Mouse (Mus musculus): ENCODE data around the gene Myh9. TPM values are rescaled to one million over a fixed set of nuclear protein-coding genes. Genes with fewer than 3 reads are reported as not detected.
A peak's percentile ranks its signal among the peaks of the same experiment; 100 is the strongest.

The Myh9 gene
- polyA plus RNA-seq, 1 experiment from 2014 or later: 32.9 TPM

DNA sequence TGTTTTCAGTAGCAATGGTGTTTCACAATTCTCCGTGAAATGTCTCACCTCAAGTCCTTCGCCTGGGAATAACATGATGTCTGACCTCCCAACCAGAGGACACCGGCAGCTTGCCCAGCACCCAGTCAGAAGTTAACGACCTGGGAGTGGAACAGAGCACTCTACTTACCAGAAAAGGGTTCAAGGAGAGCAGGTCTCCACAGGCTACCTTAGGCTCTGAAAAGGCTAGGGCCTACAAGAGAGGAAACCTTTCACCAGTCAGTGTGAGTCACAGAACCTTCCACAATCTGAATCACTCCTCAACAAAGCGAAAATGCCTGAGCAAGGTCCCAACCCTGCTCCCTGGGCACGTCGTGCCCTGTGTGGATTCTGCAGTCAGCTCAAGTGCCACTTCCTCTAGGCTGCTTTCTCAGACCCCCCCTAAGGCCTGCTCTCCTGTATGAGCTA is 9.5 kb downstream of the Myh9 start:
- Histone ChIP-seq H3K4me1 (replicated peaks; ENCODE audit: control insufficient read depth, insufficient read depth) (peaks cover 45% of the 10 kb centered on the region), H3K27ac (replicated peaks) (peak overlapping the region; percentile 84), H3K4me3 (ENCODE audit: low read depth, low read length) (no peak overlapping the region), H3K9ac (ENCODE audit: low read length) (no peak overlapping the region), H3K27me3 (ENCODE audit: control insufficient read depth, insufficient read depth, low read length) (no peaks in the 10 kb centered on the region), H3K36me3 (ENCODE audit: control insufficient read depth, insufficient read depth, low read length) (0 out of 2 replicates have a peak, but pooled peaks cover 3% of the 10 kb centered on the region), H3K9me3 (ENCODE audit: control insufficient read depth, low read length) (no peaks in the 10 kb centered on the region), H3K4me2 (replicated peaks; ENCODE audit: low read depth) (no peak overlapping the region)
- ATAC-seq (ENCODE audit: low FRiP score, low TSS enrichment) (peak; percentile 71), DNase-seq (ENCODE audit: low spot score) (peak; percentile 59)
- TF ChIP-seq EP300 (optimal IDR thresholded peaks at IDR 0.05): no peak
- TF ChIP-seq CTCF (IDR thresholded peaks at IDR 0.05; ENCODE audit: low read depth): no peak
- 46% methylated on average over 7 of the region's 7 CpGs for WGBS

DNA sequence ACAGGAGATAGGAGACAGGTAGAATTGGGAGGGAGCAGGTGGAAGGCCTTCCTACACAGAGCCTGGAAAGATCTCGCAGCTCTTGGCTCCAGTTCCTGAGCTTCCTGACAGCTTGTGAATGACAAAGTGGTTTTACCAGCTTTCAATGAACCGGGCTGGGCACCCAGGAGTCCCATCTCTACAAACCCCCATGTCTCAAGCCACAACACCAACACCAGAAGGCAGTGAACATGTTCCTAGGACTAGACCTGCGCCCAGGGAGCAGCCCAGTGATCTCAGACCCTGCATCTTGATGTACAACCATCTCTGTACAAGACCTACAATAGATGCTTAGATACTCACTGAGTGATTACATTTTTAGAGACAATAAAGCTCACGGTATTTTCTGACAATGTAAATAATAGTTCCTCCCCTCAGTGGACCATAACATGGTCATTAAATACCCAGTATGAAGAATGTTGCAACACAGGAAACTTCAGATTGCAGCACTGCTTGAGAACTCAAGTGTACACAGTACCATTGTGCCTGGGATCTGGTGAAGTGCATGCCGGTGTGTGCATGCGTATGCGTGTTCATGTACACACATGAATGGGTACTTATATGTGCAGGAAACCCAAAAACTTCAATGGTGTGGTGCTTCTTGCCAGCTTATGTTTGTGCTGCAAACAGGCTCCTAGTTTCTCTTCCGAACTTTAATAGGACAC is 10.1 kb downstream of the Myh9 start:
- ATAC-seq (ENCODE audit: low FRiP score, low TSS enrichment) (no peak), DNase-seq (ENCODE audit: low spot score) (no peak)
- Histone ChIP-seq H3K9me3 (ENCODE audit: control insufficient read depth, low read length) (no peaks in the 10 kb centered on the region), H3K4me3 (ENCODE audit: low read depth, low read length) (no peak overlapping the region), H3K4me2 (replicated peaks; ENCODE audit: low read depth) (0 out of 2 replicates have a peak overlapping the region, but pooled peaks have one; percentile 3), H3K4me1 (replicated peaks; ENCODE audit: control insufficient read depth, insufficient read depth) (peaks cover 39% of the 10 kb centered on the region), H3K27ac (replicated peaks) (peak overlapping the region; percentile 84), H3K36me3 (ENCODE audit: control insufficient read depth, insufficient read depth, low read length) (0 out of 2 replicates have a peak, but pooled peaks cover 3% of the 10 kb centered on the region), H3K9ac (ENCODE audit: low read length) (no peak overlapping the region), H3K27me3 (ENCODE audit: control insufficient read depth, insufficient read depth, low read length) (no peaks in the 10 kb centered on the region)
- TF ChIP-seq EP300 (optimal IDR thresholded peaks at IDR 0.05): no peak
- TF ChIP-seq CTCF (IDR thresholded peaks at IDR 0.05; ENCODE audit: low read depth): no peak
- WGBS: 46% methylated on average over 8 of the region's 8 CpGs

DNA sequence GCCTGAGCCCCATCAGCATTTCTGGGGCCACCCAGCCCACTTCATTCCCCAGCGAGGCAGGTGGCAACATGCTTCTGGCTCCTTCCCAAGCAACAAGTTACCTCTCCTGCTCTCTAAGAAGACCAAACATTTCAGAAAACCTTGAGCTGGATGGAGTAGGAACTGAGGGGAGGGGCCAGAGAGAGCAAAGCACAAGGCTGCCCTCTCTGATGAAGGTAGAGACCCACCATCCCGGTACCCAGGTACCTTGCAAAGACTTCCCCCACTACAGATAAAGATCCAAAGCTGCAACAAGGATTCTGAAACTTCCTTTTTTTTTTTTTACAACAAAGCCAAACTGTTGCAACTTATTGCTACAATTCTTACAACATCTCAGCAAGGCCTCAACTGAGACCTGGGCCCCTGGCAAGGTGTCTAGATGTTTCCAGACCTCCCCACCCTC is 10.8 kb downstream of the Myh9 start:
- no peak for TF ChIP-seq CTCF (IDR thresholded peaks at IDR 0.05; ENCODE audit: low read depth)
- no peak for TF ChIP-seq EP300 (optimal IDR thresholded peaks at IDR 0.05)
- Histone ChIP-seq H3K4me2 (replicated peaks; ENCODE audit: low read depth) (0 out of 2 replicates have a peak overlapping the region, but pooled peaks have one; percentile 3), H3K4me1 (replicated peaks; ENCODE audit: control insufficient read depth, insufficient read depth) (peaks cover 35% of the 10 kb centered on the region), H3K27ac (replicated peaks) (peak overlapping the region; percentile 84), H3K9me3 (ENCODE audit: control insufficient read depth, low read length) (no peaks in the 10 kb centered on the region), H3K27me3 (ENCODE audit: control insufficient read depth, insufficient read depth, low read length) (no peaks in the 10 kb centered on the region), H3K36me3 (ENCODE audit: control insufficient read depth, insufficient read depth, low read length) (0 out of 2 replicates have a peak, but pooled peaks cover 3% of the 10 kb centered on the region), H3K4me3 (ENCODE audit: low read depth, low read length) (no peak overlapping the region), H3K9ac (ENCODE audit: low read length) (no peak overlapping the region)
- WGBS: 60% methylated on average over 2 of the region's 2 CpGs
- DNase-seq (ENCODE audit: low spot score) (no peak), ATAC-seq (ENCODE audit: low FRiP score, low TSS enrichment) (no peak)

DNA sequence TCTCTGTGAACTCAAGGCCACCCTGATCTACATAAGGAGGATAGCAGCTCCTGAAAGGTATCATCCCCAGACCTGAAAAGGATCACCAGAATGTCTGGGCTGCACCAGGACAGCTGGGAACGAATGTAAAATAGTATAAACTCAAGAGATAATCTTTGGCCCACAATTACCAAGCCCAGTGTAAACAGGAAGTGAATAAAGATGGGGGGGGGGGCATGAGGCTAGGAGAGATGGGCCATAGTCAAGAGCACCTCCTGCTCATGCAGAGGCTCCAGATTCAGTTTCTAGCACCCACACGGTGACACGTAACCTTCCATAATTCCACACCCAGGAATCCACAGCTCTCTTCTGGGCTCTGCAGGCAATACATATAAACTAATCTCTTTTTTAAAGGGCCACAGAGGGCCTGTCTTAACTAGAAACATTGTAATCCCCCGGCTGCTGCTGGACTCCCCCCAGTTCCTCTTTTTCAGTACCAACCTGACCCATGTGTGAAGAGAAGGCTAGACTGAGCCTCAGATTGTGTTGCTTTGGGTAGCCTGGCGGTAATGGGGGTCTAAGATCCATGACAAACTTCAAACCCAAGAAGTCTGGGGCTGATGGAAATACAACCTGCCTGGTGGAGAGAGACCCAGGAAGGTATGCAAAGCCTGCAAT is 11.4 kb downstream of the Myh9 start:
- Histone ChIP-seq H3K4me2 (replicated peaks; ENCODE audit: low read depth) (no peak overlapping the region), H3K9ac (ENCODE audit: low read length) (no peak overlapping the region), H3K27me3 (ENCODE audit: control insufficient read depth, insufficient read depth, low read length) (no peaks in the 10 kb centered on the region), H3K4me3 (ENCODE audit: low read depth, low read length) (no peak overlapping the region), H3K27ac (replicated peaks) (peak overlapping the region; percentile 84), H3K9me3 (ENCODE audit: control insufficient read depth, low read length) (no peaks in the 10 kb centered on the region), H3K36me3 (ENCODE audit: control insufficient read depth, insufficient read depth, low read length) (0 out of 2 replicates have a peak, but pooled peaks cover 3% of the 10 kb centered on the region), H3K4me1 (replicated peaks; ENCODE audit: control insufficient read depth, insufficient read depth) (peaks cover 33% of the 10 kb centered on the region)
- DNase-seq (ENCODE audit: low spot score) (no peak), ATAC-seq (ENCODE audit: low FRiP score, low TSS enrichment) (no peak)
- no peak for TF ChIP-seq EP300 (optimal IDR thresholded peaks at IDR 0.05)
- no peak for TF ChIP-seq CTCF (IDR thresholded peaks at IDR 0.05; ENCODE audit: low read depth)
- WGBS: 50% methylated on average over 5 of the region's 5 CpGs

DNA sequence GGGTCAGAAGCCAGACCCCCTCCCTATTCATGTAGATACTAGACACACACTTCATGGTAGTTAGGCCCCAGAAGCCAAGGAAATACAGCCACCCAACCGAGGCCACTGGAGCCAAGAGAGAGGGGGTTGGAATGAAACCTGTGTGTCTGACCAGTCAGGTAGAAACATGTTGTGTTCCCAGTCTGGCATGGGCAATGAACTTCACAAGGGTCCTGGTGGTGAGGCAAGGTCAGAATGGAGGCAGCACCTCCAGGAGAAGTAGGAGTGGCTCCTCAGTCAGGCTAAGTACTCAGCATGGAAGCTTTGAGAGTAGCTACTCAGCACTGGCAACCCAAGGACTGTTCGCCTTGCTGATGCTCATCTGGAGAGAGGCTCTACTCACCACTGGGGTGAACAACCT is 12.4 kb downstream of the Myh9 start:
- 66% methylated on average over 2 of the region's 2 CpGs for WGBS
- Histone ChIP-seq H3K4me1 (replicated peaks; ENCODE audit: control insufficient read depth, insufficient read depth) (peaks cover 23% of the 10 kb centered on the region), H3K27ac (replicated peaks) (peak overlapping the region; percentile 45), H3K27me3 (ENCODE audit: control insufficient read depth, insufficient read depth, low read length) (no peaks in the 10 kb centered on the region), H3K9me3 (ENCODE audit: control insufficient read depth, low read length) (no peaks in the 10 kb centered on the region), H3K9ac (ENCODE audit: low read length) (no peak overlapping the region), H3K4me2 (replicated peaks; ENCODE audit: low read depth) (no peak overlapping the region), H3K4me3 (ENCODE audit: low read depth, low read length) (no peak overlapping the region), H3K36me3 (ENCODE audit: control insufficient read depth, insufficient read depth, low read length) (0 out of 2 replicates have a peak, but pooled peaks cover 3% of the 10 kb centered on the region)
- DNase-seq (ENCODE audit: low spot score) (no peak), ATAC-seq (ENCODE audit: low FRiP score, low TSS enrichment) (no peak)
- TF ChIP-seq EP300 (optimal IDR thresholded peaks at IDR 0.05) (no peak), CTCF (IDR thresholded peaks at IDR 0.05; ENCODE audit: low read depth) (no peak)

Data from stomach, postnatal 0 days (tissue).